Mouse (Mus musculus) spleen, postnatal 36 days (tissue): ENCODE measurements at regions not wholly inside any gene's neighbourhood (a gene's known extent, or its start where the extent isn't known, plus 50 kb on each side); places are given as distances from the start of the nearest gene placed in this dataset.

Experiments used
- DNase-seq, 2 experiments: peaks; one replicate each; pipeline ENCODE4 v3.0.0; 2022; ENCODE audit warnings: low spot score in 2 of 2, mixed read lengths in 1 of 2

DNA sequence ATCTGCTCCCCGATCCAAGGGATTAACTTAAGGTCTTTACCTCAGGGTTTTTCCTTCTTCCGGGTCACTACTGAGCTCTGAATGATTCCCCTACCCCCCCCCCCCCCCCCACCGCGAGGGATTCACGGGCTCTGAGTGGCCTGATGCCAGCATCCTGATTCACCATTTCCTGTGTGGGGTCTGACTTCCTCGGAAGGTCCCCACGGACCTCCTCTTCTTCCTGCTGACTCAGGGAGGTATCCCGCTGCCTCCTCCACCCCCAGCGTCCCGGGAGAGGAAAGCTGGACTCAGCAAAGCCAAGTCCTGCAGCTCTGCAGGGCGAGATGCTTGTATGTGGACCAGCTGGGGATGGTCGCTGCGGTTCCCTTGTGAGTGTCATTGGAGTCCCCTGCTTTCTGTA lies 110.5 kb upstream of the Zfp217 start:
- DNase-seq, result no peak

DNA sequence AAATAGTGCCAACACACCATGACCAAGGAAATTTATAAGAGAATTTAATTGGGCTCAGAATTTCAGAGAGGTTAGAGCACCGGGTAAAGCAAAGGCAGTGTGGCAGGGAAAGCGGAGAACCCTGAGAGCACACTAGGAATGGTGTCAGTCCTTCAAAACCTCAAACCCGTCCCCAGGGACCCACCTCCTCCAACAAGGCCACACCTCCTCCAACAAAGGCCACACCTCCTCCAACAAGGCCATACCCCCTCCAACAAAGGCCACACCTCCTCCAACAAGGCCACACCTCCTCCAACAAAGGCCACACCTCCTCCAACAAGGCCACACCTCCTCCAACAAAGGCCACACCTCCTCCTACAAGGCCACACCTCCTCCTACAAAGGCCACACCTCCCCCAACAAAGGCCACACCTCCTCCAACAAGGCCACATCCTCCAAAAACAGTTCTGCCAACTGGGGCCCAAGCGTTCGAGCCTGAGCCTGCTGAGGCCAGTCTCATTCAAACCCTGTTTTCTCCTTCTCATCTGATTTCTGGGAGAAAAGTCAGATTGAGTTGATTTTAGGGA lies 109.8 kb upstream of the Zfp217 start:
- DNase-seq, result no peak

DNA sequence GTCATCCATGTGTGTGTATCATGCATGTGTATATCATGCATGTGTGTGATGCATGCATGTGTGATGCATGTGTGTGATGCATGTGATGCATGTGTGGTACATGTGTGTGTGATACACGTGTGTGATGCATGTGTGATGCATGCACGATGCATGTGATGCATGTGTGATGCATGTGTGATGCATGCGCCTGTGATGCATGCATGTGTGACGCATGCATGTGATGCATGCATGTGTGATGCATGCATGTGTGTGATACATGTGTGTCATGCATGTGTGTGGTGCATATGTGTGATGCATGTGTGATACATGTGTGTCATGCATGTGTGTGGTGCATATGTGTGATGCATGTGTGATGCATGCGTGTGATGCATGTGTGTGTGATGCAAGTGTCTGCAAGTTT lies 108.1 kb upstream of the Zfp217 start:
- DNase-seq, result no peak

GRCm38 (mm10) chr2:170255533-170255932 lies 107.6 kb upstream of the Zfp217 start:
- no peak for DNase-seq

- DNase-seq, result peak; percentile 63 to 66
Measured at GRCm38 (mm10) chr2:170253681-170254440, 106.0 kb upstream of the Zfp217 start.

DNA sequence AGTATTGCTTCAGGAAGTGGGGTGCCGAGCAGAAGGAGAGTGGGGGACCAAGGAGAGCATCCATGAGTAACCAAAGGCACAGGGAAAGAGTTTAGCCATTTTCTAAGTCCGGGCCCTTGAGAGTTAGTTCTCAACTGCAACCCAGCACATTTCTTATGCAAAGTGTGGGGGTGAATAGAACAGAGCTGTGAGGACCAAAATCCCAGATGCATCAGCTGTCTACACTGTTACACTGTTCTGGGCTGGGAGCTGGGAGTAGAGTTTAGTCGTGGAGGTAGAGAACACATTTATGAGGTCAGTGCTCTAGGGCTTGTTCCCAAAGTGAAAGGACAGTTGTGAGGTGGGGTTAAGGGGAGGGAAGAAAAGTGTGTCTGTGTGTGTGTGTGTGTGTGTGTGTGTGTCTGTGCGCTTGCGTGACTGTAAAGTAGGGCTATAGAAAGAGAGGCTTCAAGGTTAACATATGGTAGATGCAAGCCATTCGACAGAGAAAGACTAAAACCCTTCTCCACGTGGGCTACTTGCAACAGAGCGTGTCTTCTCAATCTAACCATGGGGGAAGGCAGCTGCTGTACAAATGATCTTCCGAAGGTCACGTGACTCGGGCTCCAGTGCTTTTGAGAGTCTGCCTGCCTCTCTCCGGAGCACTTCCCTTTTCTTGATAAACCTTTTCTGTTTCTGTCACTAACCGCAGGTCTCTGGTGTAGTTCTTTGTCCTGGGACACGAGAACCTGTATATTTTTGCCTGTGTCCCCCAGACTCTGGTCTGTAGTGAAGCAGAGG lies 104.5 kb upstream of the Zfp217 start:
- DNase-seq, result peak; percentile 90 to 93

DNA sequence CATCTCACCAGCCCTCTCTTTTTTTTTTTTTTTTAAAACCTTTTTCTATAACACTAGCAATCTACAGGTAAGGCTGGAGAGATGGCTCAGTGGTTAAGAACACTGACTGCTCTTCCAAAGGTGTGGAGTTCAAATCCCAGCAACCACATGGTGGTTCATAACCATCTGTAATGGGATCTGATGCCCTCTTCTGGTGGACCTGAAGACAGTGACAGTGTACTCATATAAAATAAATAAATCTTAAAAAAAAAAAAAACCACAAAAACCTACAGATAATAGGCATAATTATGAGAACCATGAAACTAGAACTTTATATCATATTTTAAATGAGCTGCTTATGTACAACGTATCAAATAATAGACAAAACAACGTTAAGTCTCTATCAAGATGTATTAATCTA lies 102.8 kb upstream of the Zfp217 start:
- DNase-seq, result no peak

- no peak for DNase-seq
Measured at GRCm38 (mm10) chr2:170247702-170248445, 100.0 kb upstream of the Zfp217 start.

DNA sequence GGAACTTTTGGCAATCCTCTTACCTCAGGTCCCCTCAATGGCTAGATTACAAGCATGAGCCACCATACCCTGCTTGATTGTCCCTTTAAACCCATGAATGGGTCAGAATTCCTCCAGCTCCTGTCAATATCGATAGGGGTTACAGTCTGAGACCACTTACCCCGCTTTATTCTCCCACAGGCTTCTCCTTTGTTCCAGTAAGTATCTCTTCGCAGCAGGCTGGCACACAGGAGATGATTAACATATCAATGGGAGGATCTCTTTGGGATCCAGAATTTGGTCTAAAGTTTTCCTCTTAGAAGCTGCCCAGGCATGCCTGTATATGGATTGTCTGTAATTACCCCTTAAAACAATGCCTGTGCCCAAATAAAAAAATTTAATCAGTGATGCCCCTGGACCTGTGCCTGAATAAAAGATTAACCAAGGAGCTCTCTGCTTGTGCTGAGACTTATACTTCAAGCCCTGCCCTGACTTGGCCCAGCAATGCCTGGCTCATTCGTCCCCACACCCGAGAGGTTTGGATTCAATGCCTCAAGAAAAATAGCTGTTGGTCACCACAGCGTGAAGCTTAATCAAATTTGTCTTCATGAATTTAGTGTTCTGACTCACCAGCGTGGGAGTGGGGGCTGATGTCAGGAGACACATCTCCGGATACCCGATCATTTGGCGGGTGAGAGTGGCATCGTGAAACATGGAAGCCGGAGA lies 97.9 kb upstream of the Zfp217 start:
- DNase-seq, result no peak

- no peak for DNase-seq
Measured at GRCm38 (mm10) chr2:170244108-170244507, 96.2 kb upstream of the Zfp217 start.

DNA sequence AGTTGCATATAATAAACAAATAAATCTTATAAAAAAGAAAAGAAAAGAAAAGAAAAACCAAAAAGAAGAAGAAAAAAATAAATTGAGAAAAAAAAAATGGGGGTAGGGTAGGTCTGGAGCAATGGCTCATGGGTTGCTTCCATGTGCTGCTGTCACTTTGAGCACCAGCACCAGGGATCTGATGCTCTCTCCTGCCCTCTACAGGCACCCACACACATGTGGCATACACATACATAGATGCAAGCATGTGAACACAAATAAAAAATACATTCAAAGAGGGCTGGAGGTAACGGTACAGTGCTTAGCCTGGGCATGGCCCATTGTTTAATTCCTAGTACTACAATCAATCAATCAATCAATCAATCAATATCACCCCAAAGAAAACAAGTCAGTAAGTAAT lies 90.1 kb upstream of the Zfp217 start:
- DNase-seq, result no peak

- no peak for DNase-seq
Measured at GRCm38 (mm10) chr2:170233426-170233825, 85.5 kb upstream of the Zfp217 start.

GRCm38 (mm10) chr2:170229461-170230080 lies 81.7 kb upstream of the Zfp217 start:
- DNase-seq, result no peak

- DNase-seq, result no peak
Measured at GRCm38 (mm10) chr2:170228318-170228994, 80.6 kb upstream of the Zfp217 start.

- no peak for DNase-seq
Measured at GRCm38 (mm10) chr2:170223872-170224271, 76.0 kb upstream of the Zfp217 start.

GRCm38 (mm10) chr2:170222819-170223218 lies 74.9 kb upstream of the Zfp217 start:
- DNase-seq, result peak in 1 of 2 experiments; percentile 19

- DNase-seq, result no peak
Measured at GRCm38 (mm10) chr2:170221994-170222535, 74.2 kb upstream of the Zfp217 start.

DNA sequence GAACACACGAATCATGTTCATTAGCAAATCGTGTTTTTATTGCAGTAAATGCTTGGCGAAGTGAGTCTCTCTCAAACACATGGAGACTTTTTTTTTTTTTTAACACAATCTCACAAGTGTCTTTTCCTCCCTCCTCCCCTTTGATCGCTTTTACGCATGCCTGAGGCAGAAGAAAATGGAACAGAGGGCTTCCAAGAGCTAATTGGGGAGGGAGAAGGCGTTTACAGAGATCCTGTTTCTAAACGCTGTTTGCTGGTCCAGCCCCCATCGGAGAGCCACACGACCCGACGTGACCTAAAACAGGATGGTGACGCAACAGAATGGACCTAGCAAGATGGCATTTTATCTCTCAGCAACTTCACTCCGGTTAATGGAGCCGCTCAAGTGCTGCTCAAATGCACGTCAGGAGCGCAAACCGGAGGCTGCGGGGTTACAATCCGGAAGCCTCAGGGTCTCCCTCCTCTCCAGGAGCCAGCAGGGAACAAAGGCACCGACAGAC lies 73.0 kb upstream of the Zfp217 start:
- peak; percentile 49 to 69 for DNase-seq

DNA sequence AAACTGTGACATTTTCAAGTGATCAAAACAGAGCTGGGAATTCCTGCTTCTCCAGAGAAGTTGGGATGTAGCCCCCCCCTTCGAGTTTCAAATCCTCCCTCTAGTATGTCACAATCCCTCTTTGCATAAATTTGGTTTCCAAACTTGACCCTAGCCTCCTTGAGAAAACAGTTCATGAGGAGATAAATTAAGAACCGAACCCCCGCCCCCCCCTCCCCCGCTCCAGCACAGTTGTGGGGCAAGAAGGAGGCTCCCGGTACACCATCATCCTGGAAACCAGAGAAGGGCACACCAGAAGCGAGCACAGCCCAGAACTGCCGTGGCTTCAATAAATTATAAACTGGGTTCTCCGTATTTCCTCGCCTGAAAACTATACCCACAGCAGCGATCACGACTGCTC lies 72.5 kb upstream of the Zfp217 start:
- no peak for DNase-seq
